Mouse (Mus musculus) CH12.LX (cell line): ENCODE data around the gene Cfap20.

ENCODE experiments used
- CTCF ChIP-seq, 2 experiments: IDR thresholded peaks in 1 of 2; conservative IDR thresholded peaks in 1 of 2; 2 replicates each; pipeline ENCODE4 v1.5.1; 2011 to 2012; ENCODE audit warnings: low read depth in 2 of 2, low read length in 2 of 2, improper control_type of control experiment in 1 of 2, inconsistent platforms in 1 of 2, mild to moderate bottlenecking in 1 of 2, moderate library complexity in 1 of 2
- EP300 ChIP-seq: IDR thresholded peaks from 2 replicates; pipeline ENCODE4 v1.6.1; 2011; ENCODE audit warnings: low read length, improper control_type of control experiment
- JUND ChIP-seq: conservative IDR thresholded peaks from 2 replicates; pipeline ENCODE4 v1.6.1; 2011; ENCODE audit warnings: low read depth, low read length, improper control_type of control experiment
- POLR2AphosphoS2 ChIP-seq: IDR thresholded peaks from 2 replicates; pipeline ENCODE4 v1.6.1; 2011; ENCODE audit warnings: low read depth, low read length, improper control_type of control experiment
- USF1 ChIP-seq: IDR thresholded peaks from 2 replicates; pipeline ENCODE4 v1.6.1; 2014; ENCODE audit warnings: low read depth, mild to moderate bottlenecking, inconsistent platforms, low read length, improper control_type of control experiment
- ZMIZ1 ChIP-seq: IDR thresholded peaks from 2 replicates; pipeline ENCODE4 v1.6.1; 2012; ENCODE audit warnings: low read depth, mild to moderate bottlenecking, inconsistent platforms, low read length, improper control_type of control experiment
- ZNF384 ChIP-seq: IDR thresholded peaks from 2 replicates; pipeline ENCODE4 v1.6.1; 2012; ENCODE audit warnings: low read depth, low read length, improper control_type of control experiment, inconsistent platforms

- TF ChIP-seq CTCF (conservative IDR thresholded peaks at IDR 0.05 in 1 of 2, IDR thresholded peaks at IDR 0.05 in 1 of 2; ENCODE audit: low read depth in 2 of 2, low read length in 2 of 2) (no peak), ZMIZ1 (no peak), POLR2AphosphoS2 (no peak), ZNF384 (no peak), EP300 (no peak), JUND (no peak), USF1 (no peak)
Observed at GRCm38 (mm10) chr8:95373389-95374002, 61.2 kb downstream of the Cfap20 start.
